Mouse (Mus musculus) CH12.LX (cell line): Measurements from ENCODE around the gene Igsf8. TPM values are rescaled to one million over a fixed set of nuclear protein-coding genes. Genes with fewer than 3 reads are reported as not detected.

Experiments
- DNase-seq: peaks from one replicate; pipeline ENCODE4 v3.0.0-alpha.2; 2013; ENCODE audit errors: extremely low read depth
- H3K27ac ChIP-seq: 2 replicates; pipeline ENCODE4 v1.5.1; 2012; ENCODE audit warnings: low read depth, mild to moderate bottlenecking, control low read depth, moderate library complexity; ENCODE audit not compliant: insufficient read depth
- H3K27me3 ChIP-seq: replicated peaks from 2 replicates; pipeline ENCODE3; 2012; ENCODE audit warnings: inconsistent platforms
- H3K36me3 ChIP-seq, 2 experiments: replicated peaks in 1 of 2; 2 replicates each; pipeline versions ENCODE3 to v1.6.1; 2012; ENCODE audit warnings: inconsistent platforms in 1 of 2, low read length in 1 of 2, mild to moderate bottlenecking in 1 of 2, mixed read lengths in 1 of 2, moderate library complexity in 1 of 2; ENCODE audit not compliant: control insufficient read depth in 1 of 2, insufficient read depth in 1 of 2
- H3K4me1 ChIP-seq, 2 experiments: 2 replicates each; pipeline ENCODE4 v1.6.1; 2012; ENCODE audit warnings: inconsistent platforms in 1 of 2, moderate library complexity in 1 of 2; ENCODE audit not compliant: insufficient read depth in 2 of 2, control insufficient read depth in 1 of 2
- H3K4me2 ChIP-seq: 2 replicates; pipeline ENCODE4 v1.6.1; 2012; ENCODE audit warnings: low read depth, mild to moderate bottlenecking, control low read depth; ENCODE audit not compliant: poor library complexity, insufficient read depth, severe bottlenecking
- H3K4me3 ChIP-seq, 3 experiments: fragments of 150-350 bp in 1 of 3; sonication (generic) in 1 of 3; replicated peaks in 1 of 3; 2 replicates each; pipeline versions ENCODE3 to v1.5.1; 2011 to 2012; ENCODE audit warnings: low read depth in 2 of 3, low read length in 2 of 3, mild to moderate bottlenecking in 2 of 3, moderate library complexity in 2 of 3, control low read depth in 1 of 3, improper control_type of control experiment in 1 of 3, inconsistent platforms in 1 of 3, mixed read lengths in 1 of 3; ENCODE audit not compliant: poor library complexity in 1 of 3
- H3K79me2 ChIP-seq: replicated peaks from 2 replicates; pipeline ENCODE4 v1.6.1; 2012; ENCODE audit warnings: mild to moderate bottlenecking, moderate library complexity; ENCODE audit not compliant: control insufficient read depth, poor library complexity, insufficient read depth, severe bottlenecking; ENCODE audit errors: extremely low read depth
- H3K9ac ChIP-seq: 2 replicates; pipeline ENCODE4 v1.6.1; 2012; ENCODE audit warnings: low read depth, mild to moderate bottlenecking, control low read depth, moderate library complexity; ENCODE audit not compliant: insufficient read depth
- H3K9me3 ChIP-seq: replicated peaks from 2 replicates; pipeline ENCODE3; 2012; ENCODE audit warnings: low read length, inconsistent platforms, mixed read lengths
- CHD1 ChIP-seq: IDR thresholded peaks from 2 replicates; pipeline ENCODE4 v1.6.1; 2012; ENCODE audit warnings: low read depth, low read length, improper control_type of control experiment, inconsistent platforms
- CHD2 ChIP-seq: IDR thresholded peaks from 2 replicates; pipeline ENCODE4 v1.6.1; 2011; ENCODE audit warnings: low read length, improper control_type of control experiment
- ELF1 ChIP-seq: IDR thresholded peaks from 2 replicates; pipeline ENCODE4 v1.6.1; 2014; ENCODE audit warnings: low read depth, mild to moderate bottlenecking, inconsistent platforms, low read length, improper control_type of control experiment
- EP300 ChIP-seq: IDR thresholded peaks from 2 replicates; pipeline ENCODE4 v1.6.1; 2011; ENCODE audit warnings: low read length, improper control_type of control experiment
- ETS1 ChIP-seq: conservative IDR thresholded peaks from 2 replicates; pipeline ENCODE4 v1.6.1; 2012; ENCODE audit warnings: low read depth, mild to moderate bottlenecking, inconsistent platforms, low read length, improper control_type of control experiment, moderate library complexity
- GABPA ChIP-seq: IDR thresholded peaks from 2 replicates; pipeline ENCODE4 v1.6.1; 2012; ENCODE audit warnings: low read depth, low read length, improper control_type of control experiment, inconsistent platforms; ENCODE audit not compliant: insufficient replicate concordance
- JUN ChIP-seq: IDR thresholded peaks from 2 replicates; pipeline ENCODE4 v1.6.1; 2011; ENCODE audit warnings: low read depth, mild to moderate bottlenecking, low read length, improper control_type of control experiment, moderate library complexity; ENCODE audit not compliant: insufficient read depth
- MAX ChIP-seq: IDR thresholded peaks from 2 replicates; pipeline ENCODE4 v1.6.1; 2011; ENCODE audit warnings: low read length, improper control_type of control experiment
- MEF2A ChIP-seq: IDR thresholded peaks from 2 replicates; pipeline ENCODE4 v1.6.1; 2014; ENCODE audit warnings: low read depth, mild to moderate bottlenecking, inconsistent platforms, low read length, improper control_type of control experiment, borderline replicate concordance
- MYC ChIP-seq: IDR thresholded peaks from 2 replicates; pipeline ENCODE4 v1.6.1; 2011; ENCODE audit warnings: low read depth, mild to moderate bottlenecking, improper control_type of control experiment, low read length
- NRF1 ChIP-seq: IDR thresholded peaks from 2 replicates; pipeline ENCODE4 v1.6.1; 2014; ENCODE audit warnings: low read depth, mild to moderate bottlenecking, inconsistent platforms, low read length, improper control_type of control experiment, moderate library complexity
- PAX5 ChIP-seq: IDR thresholded peaks from 2 replicates; pipeline ENCODE4 v1.6.1; 2012; ENCODE audit warnings: low read length, inconsistent platforms, mixed read lengths
- POLR2A ChIP-seq: IDR thresholded peaks from 2 replicates; pipeline ENCODE4 v1.6.1; 2011; ENCODE audit warnings: low read depth, mild to moderate bottlenecking, improper control_type of control experiment, low read length
- RAD21 ChIP-seq: IDR thresholded peaks from 2 replicates; pipeline ENCODE4 v1.6.1; 2011; ENCODE audit warnings: low read depth, mild to moderate bottlenecking, low read length, improper control_type of control experiment, moderate library complexity
- RCOR1 ChIP-seq: conservative IDR thresholded peaks from 2 replicates; pipeline ENCODE4 v1.6.1; 2012; ENCODE audit warnings: low read depth, mild to moderate bottlenecking, inconsistent platforms, low read length, improper control_type of control experiment
- SIN3A ChIP-seq: IDR thresholded peaks from 2 replicates; pipeline ENCODE4 v1.6.1; 2012; ENCODE audit warnings: low read length, improper control_type of control experiment, inconsistent platforms
- SMC3 ChIP-seq: IDR thresholded peaks from 2 replicates; pipeline ENCODE4 v1.6.1; 2011; ENCODE audit warnings: low read depth, low read length, improper control_type of control experiment
- TCF12 ChIP-seq: IDR thresholded peaks from 2 replicates; pipeline ENCODE4 v1.6.1; 2014; ENCODE audit warnings: low read depth, mild to moderate bottlenecking, inconsistent platforms, low read length, improper control_type of control experiment
- UBTF ChIP-seq: IDR thresholded peaks from 2 replicates; pipeline ENCODE4 v1.6.1; 2012; ENCODE audit warnings: low read depth, mild to moderate bottlenecking, inconsistent platforms, low read length, improper control_type of control experiment, moderate library complexity
- ZC3H11A ChIP-seq: IDR thresholded peaks from 2 replicates; pipeline ENCODE4 v1.6.1; 2012; ENCODE audit warnings: low read depth, mild to moderate bottlenecking, inconsistent platforms, low read length, improper control_type of control experiment
- ZKSCAN1 ChIP-seq: IDR thresholded peaks from 2 replicates; pipeline ENCODE4 v1.6.1; 2012; ENCODE audit warnings: low read depth, inconsistent platforms, low read length, improper control_type of control experiment, borderline replicate concordance
- ZMIZ1 ChIP-seq: IDR thresholded peaks from 2 replicates; pipeline ENCODE4 v1.6.1; 2012; ENCODE audit warnings: low read depth, mild to moderate bottlenecking, inconsistent platforms, low read length, improper control_type of control experiment
- ZNF384 ChIP-seq: IDR thresholded peaks from 2 replicates; pipeline ENCODE4 v1.6.1; 2012; ENCODE audit warnings: low read depth, low read length, improper control_type of control experiment, inconsistent platforms
- dilution Hi-C: fragments of 300-500 bp; cut with MboI; formaldehyde crosslinking; loops from 2 replicates; pipeline ENCODE4 v1.14.3; 2020; ENCODE audit warnings: low sequenced_read_pairs; ENCODE audit not compliant: extremely low pct_unique_long_range_greater_than_20kb, extremely low pct_ligation_motif_present
- in situ Hi-C: fragments of 300-500 bp; cut with MboI; formaldehyde crosslinking; loops from 3 replicates; pipeline ENCODE4 v1.14.3; 2019; ENCODE audit warnings: low sequenced_read_pairs, low pct_ligation_motif_present, low pct_unique_long_range_greater_than_20kb, mixed read lengths
- polyA plus RNA-seq: library from polyadenylated mRNA; unstranded; fragments of >175 nt; gene quantifications from 2 replicates; pipeline ENCODE4 v1.2.1, GENCODE M21; 2012; ENCODE audit warnings: low read depth; ENCODE audit not compliant: insufficient read length
- total RNA-seq, 2 experiments: library from RNA; depleted of rRNA; stranded (reverse); fragments of 300-350 nt in 1 of 2; fragments of >200 nt in 1 of 2; gene quantifications; 2 replicates each; pipeline ENCODE4 v1.2.3; 2012 to 2014

Igsf8 gene
- total and polyA plus RNA-seq, 3 experiments: 7.4 to 37.0 (median 25.9) TPM

DNA sequence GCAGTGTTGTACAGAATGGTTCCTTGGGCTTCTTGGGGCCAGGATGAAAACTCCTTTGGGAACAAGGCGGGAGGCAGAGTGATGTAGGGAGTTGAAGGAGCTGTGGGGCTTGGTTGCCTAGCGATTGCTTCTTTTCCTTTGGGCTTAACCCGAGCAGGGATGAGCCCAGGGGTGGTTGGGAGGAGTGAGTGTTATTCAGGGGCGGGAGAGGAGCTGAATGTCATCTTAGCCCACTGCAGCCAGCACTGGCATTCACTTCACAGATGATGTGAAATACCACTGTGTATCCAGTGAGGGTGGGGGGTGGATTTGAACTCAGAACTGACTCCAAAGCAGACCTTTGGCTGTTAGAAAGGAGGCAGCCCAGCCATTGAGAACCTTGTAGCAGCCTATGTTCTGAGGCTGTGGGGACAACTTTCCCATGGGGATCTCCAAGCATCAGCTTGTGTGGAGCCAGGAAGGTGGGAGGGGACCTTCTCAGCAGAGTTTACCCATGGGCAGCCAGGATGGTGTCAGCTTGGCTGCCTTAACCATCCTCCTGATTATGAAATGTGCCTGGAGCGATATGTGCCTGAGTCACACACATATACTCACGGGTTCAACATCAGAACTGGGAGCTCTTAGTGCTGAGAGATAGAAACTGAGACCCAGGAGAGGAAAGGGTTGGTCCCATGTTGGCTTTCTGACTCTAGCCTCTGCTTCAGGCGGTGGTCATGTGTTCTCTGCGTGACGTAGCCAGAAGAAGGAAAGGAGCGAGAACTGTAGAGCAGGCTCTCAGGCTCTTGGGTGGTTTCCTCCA, 52.4 kb downstream of the Igsf8 start:
- Histone ChIP-seq H3K27me3 (no peaks in the 10 kb centered on the region), H3K4me3 (no peak overlapping the region), H3K9ac (no peak overlapping the region), H3K79me2 (no peaks in the 10 kb centered on the region), H3K4me2 (0 out of 2 replicates have a peak overlapping the region, but pooled peaks have one; percentile 76), H3K4me1 (peaks cover 3 to 58% of the 10 kb centered on the region in 2 experiments; a peak in 3 of 4 replicates), H3K9me3 (no peaks in the 10 kb centered on the region), H3K27ac (no peak overlapping the region), H3K36me3 (peaks cover 14 to 28% of the 10 kb centered on the region in 2 experiments)
- dilution Hi-C loops: no loop called here
- in situ Hi-C loops: loop anchor here (5.0 to 25.0 kb wide), 3 partner anchors 167 to 502 kb away; partner anchors contain the start of genes Dcaf8 and Vangl2
- DNase-seq: no peak
- TF ChIP-seq CHD2 (no peak), EP300 (no peak), RCOR1 (no peak), SMC3 (no peak), CHD1 (no peak)

DNA sequence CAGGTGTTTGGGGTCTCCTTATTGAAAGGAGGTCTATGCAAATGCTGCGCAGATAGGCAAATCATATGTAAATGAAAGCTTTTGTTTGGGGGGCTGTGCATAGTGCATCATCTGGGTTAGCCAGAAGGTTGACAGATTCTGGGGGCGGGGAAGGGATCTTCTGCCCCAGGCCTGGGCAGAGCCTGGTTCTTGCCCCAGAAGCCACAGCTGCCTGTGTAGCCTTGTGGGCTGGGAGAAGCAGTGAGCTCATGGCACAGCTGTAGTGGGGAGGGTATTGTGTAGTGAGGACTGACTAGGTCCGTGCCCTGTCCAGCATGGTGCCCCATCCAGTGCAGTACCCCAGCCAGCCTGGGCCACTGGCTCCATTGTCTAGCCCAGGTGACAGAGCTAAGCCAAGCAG, 53.5 kb downstream of the Igsf8 start:
- no peak overlapping the region for H3K4me2 ChIP-seq
- dilution Hi-C loops: no loop called here
- TF ChIP-seq MAX (no peak), ZC3H11A (no peak), ELF1 (no peak), PAX5 (no peak), ETS1 (no peak), UBTF (no peak), TCF12 (no peak)
- TF ChIP-seq, all 38 proteins: peak for 0
- in situ Hi-C loops: loop anchor here (5.0 to 25.0 kb wide), 3 partner anchors 168 to 503 kb away; partner anchors contain the start of genes Dcaf8 and Vangl2
- Histone ChIP-seq H3K4me3 (no peak overlapping the region), H3K9ac (no peak overlapping the region), H3K4me1 (peaks cover 3 to 47% of the 10 kb centered on the region in 2 experiments; a peak in 3 of 4 replicates), H3K79me2 (no peaks in the 10 kb centered on the region), H3K27me3 (no peaks in the 10 kb centered on the region), H3K36me3 (peaks cover 15 to 37% of the 10 kb centered on the region in 2 experiments), H3K27ac (no peak overlapping the region), H3K9me3 (no peaks in the 10 kb centered on the region)
- DNase-seq: no peak

DNA sequence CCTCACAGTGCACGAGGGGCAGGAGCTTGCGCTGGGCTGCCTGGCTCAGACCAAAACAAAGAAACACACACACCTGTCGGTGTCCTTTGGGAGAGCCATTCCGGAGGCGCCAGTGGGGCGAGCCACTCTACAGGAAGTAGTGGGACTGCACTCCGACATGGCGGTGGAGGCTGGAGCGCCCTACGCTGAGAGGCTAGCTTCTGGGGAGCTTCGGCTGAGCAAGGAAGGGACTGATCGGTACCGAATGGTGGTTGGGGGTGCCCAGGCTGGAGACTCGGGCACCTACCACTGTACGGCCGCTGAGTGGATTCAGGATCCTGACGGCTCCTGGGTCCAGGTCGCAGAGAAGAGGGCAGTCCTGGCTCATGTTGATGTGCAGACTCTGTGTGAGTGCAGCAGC, 56.0 kb downstream of the Igsf8 start:
- no peak for DNase-seq
- in situ Hi-C loops (loop anchor here (25.0 kb wide), 2 partner anchors 280 to 505 kb away; partner anchors contain the start of gene Vangl2), dilution Hi-C loops (no loop called here)
- Histone ChIP-seq H3K36me3 (peaks cover 15 to 51% of the 10 kb centered on the region in 2 experiments), H3K9ac (no peak overlapping the region), H3K4me3 (no peak overlapping the region), H3K4me2 (no peak overlapping the region), H3K4me1 (peaks cover 3 to 32% of the 10 kb centered on the region in 2 experiments; a peak in 3 of 4 replicates), H3K79me2 (no peaks in the 10 kb centered on the region), H3K9me3 (no peaks in the 10 kb centered on the region), H3K27me3 (no peaks in the 10 kb centered on the region), H3K27ac (no peak overlapping the region)
- TF ChIP-seq PAX5: no peak
- no peak for TF ChIP-seq SIN3A
- no peak for TF ChIP-seq MYC
- TF ChIP-seq ZNF384: no peak
- TF ChIP-seq CHD2: no peak
- TF ChIP-seq POLR2A: no peak
- TF ChIP-seq JUN: no peak
- no peak for TF ChIP-seq SMC3
- TF ChIP-seq TCF12: no peak
- TF ChIP-seq NRF1: no peak
- TF ChIP-seq MEF2A: no peak
- no peak for TF ChIP-seq ZMIZ1
- no peak for TF ChIP-seq ZKSCAN1
- TF ChIP-seq EP300: no peak
- TF ChIP-seq RCOR1: no peak
- no peak for TF ChIP-seq RAD21
- TF ChIP-seq GABPA: no peak
- no peak for TF ChIP-seq ETS1
